18 mouse cellular contexts compared by ENCODE assay signal in genomic region chr4:114389653-114390052, GRCm38 (mm10). TPM values are rescaled to one million over a fixed set of nuclear protein-coding genes. Genes with fewer than 3 reads are reported as not detected.
"Had no signal": no experiment of that assay in that cellular context is flagged by ENCODE, and none has a peak within 500 bp of the region (broad histone marks: within the 10 kb centered on the region; RNA-seq: fewer than 3 reads in every experiment).

No protein-coding gene starts in this region.

- H3K27ac ChIP-seq: hindbrain, postnatal 0 days; intestine, embryonic 15.5 days; kidney, embryonic 15.5 days; limb, embryonic 12.5 days; liver, embryonic 13.5 days; neural tube, embryonic 12.5 days had no signal

- ATAC-seq: hindbrain, postnatal 0 days; intestine, embryonic 15.5 days; liver, postnatal 0 days had no signal

- H3K4me1 ChIP-seq: intestine, embryonic 15.5 days; liver, embryonic 13.5 days; neural tube, embryonic 12.5 days had no signal

- H3K4me2 ChIP-seq: intestine, embryonic 15.5 days; kidney, embryonic 15.5 days; limb, embryonic 12.5 days; liver, embryonic 13.5 days; neural tube, embryonic 12.5 days had no signal

- DNase-seq: kidney, adult 2 months; kidney, postnatal 14 days; layer of hippocampus, postnatal 36 days; liver; liver, embryonic 13.5 days; liver, postnatal 0 days; midbrain, embryonic 14.5 days; retina, postnatal 1 day; right cerebral cortex, postnatal 4 days; spleen, adult 18-20 months; thymus, postnatal 36 days had no signal

- H3K36me3 ChIP-seq: intestine, embryonic 15.5 days; kidney, embryonic 15.5 days; limb, embryonic 12.5 days; liver, embryonic 13.5 days; neural tube, embryonic 12.5 days had no signal

- H3K27me3 ChIP-seq: intestine, embryonic 15.5 days; kidney, embryonic 15.5 days; liver, embryonic 13.5 days; neural tube, embryonic 12.5 days had no signal

- H3K9me3 ChIP-seq: intestine, embryonic 15.5 days; kidney, embryonic 15.5 days; limb, embryonic 12.5 days; liver, embryonic 13.5 days; neural tube, embryonic 12.5 days had no signal

- H3K4me3 ChIP-seq: intestine, embryonic 15.5 days; kidney, embryonic 15.5 days; limb, embryonic 12.5 days; liver, embryonic 13.5 days; neural tube, embryonic 12.5 days had no signal

- H3K9ac ChIP-seq: intestine, embryonic 15.5 days; kidney, embryonic 15.5 days; limb, embryonic 12.5 days; liver, embryonic 13.5 days; liver, postnatal 0 days; neural tube, embryonic 12.5 days had no signal

RNA-seq across cellular contexts. Expression of gene Trabd2b, which starts 16.9 kb away (rescaled TPM):
- total RNA-seq: megakaryocyte progenitor cell, adult 5-6 weeks; neutrophil, adult 5-6 weeks had no signal
